Mouse (Mus musculus) layer of hippocampus, postnatal 10 days (tissue): ENCODE measurements around the gene Spaca3. TPM values are rescaled to one million over a fixed set of nuclear protein-coding genes. Genes with fewer than 3 reads are reported as not detected.

ENCODE experiments used
- total RNA-seq, 2 experiments: library from RNA; stranded (reverse); gene quantifications; 2 replicates each; pipeline ENCODE4 v1.2.3; 2021

The Spaca3 gene
- total RNA-seq, 2 experiments from 2014 or later: not detected

Other genes with a start within 250 kb of the Spaca3 start
- gene Myo1d, start 78.3 kb upstream of the Spaca3 start, total RNA-seq: 1 to 10 TPM; 2.6 to 3.0 TPM
- 1 to 10 TPM; 5.8 to 6.3 TPM for gene Tmem98, start 48.2 kb upstream of the Spaca3 start, total RNA-seq